Mouse (Mus musculus) MEL (cell line): ENCODE data around the gene Hspb6. TPM values are rescaled to one million over a fixed set of nuclear protein-coding genes. Genes with fewer than 3 reads are reported as not detected.

Source experiments
- DNase-seq: peaks from one replicate; pipeline ENCODE4 v3.0.0; 2011; ENCODE audit warnings: low read depth, low spot score
- H3K27ac ChIP-seq: 2 replicates; pipeline ENCODE4 v1.5.1; 2012; ENCODE audit warnings: low read depth, mild to moderate bottlenecking, control low read depth, low read length, moderate library complexity; ENCODE audit not compliant: control insufficient read depth
- H3K27me3 ChIP-seq, 2 experiments: fragments of 150-350 bp in 1 of 2; sonication (generic) in 1 of 2; 2 replicates each; pipeline ENCODE4 v1.6.1; 2012; ENCODE audit warnings: low read length in 2 of 2, mild to moderate bottlenecking in 2 of 2, improper control_type of control experiment in 1 of 2, moderate library complexity in 1 of 2; ENCODE audit not compliant: insufficient read depth in 2 of 2, control insufficient read depth in 1 of 2
- H3K36me3 ChIP-seq, 2 experiments: 2 replicates each; pipeline ENCODE4 v1.6.1; 2012 to 2014; ENCODE audit warnings: low read length in 2 of 2, improper control_type of control experiment in 1 of 2, inconsistent platforms in 1 of 2, mild to moderate bottlenecking in 1 of 2; ENCODE audit not compliant: insufficient read depth in 2 of 2, control insufficient read depth in 1 of 2
- H3K4me1 ChIP-seq, 2 experiments: fragments of 150-350 bp in 1 of 2; sonication (generic) in 1 of 2; 2 replicates each; pipeline ENCODE4 v1.6.1; 2012; ENCODE audit warnings: low read length in 2 of 2, improper control_type of control experiment in 1 of 2, mild to moderate bottlenecking in 1 of 2; ENCODE audit not compliant: insufficient read depth in 2 of 2, control insufficient read depth in 1 of 2
- H3K4me3 ChIP-seq, 2 experiments: fragments of 150-350 bp in 1 of 2; sonication (generic) in 1 of 2; 2 replicates each; pipeline ENCODE4 v1.5.1; 2012; ENCODE audit warnings: low read depth in 2 of 2, low read length in 2 of 2, mild to moderate bottlenecking in 2 of 2, moderate library complexity in 2 of 2, control low read depth in 1 of 2, improper control_type of control experiment in 1 of 2; ENCODE audit not compliant: control insufficient read depth in 1 of 2, insufficient read depth in 1 of 2
- H3K79me2 ChIP-seq: 2 replicates; pipeline ENCODE4 v1.6.1; 2012; ENCODE audit warnings: mild to moderate bottlenecking, low read length, moderate library complexity; ENCODE audit not compliant: control insufficient read depth, poor library complexity, insufficient read depth
- H3K9ac ChIP-seq: 2 replicates; pipeline ENCODE4 v1.6.1; 2012; ENCODE audit warnings: low read depth, mild to moderate bottlenecking, control low read depth, low read length, moderate library complexity; ENCODE audit not compliant: control insufficient read depth, poor library complexity, severe bottlenecking
- H3K9me3 ChIP-seq: fragments of 150-350 bp; sonication (generic); replicated peaks from 2 replicates; pipeline ENCODE4 v1.6.1; 2012; ENCODE audit warnings: mild to moderate bottlenecking, low read length, improper control_type of control experiment, moderate library complexity; ENCODE audit not compliant: insufficient read depth
- BHLHE40 ChIP-seq: IDR thresholded peaks from 2 replicates; pipeline ENCODE4 v1.6.1; 2012; ENCODE audit warnings: low read depth, mild to moderate bottlenecking, inconsistent platforms, low read length, improper control_type of control experiment, borderline replicate concordance
- CHD1 ChIP-seq: IDR thresholded peaks from 2 replicates; pipeline ENCODE4 v1.6.1; 2012; ENCODE audit warnings: low read depth, mild to moderate bottlenecking, inconsistent platforms, low read length, improper control_type of control experiment
- CHD2 ChIP-seq: IDR thresholded peaks from 2 replicates; pipeline ENCODE4 v1.6.1; 2011; ENCODE audit warnings: low read length, improper control_type of control experiment
- CTCF ChIP-seq, 3 experiments: IDR thresholded peaks in 2 of 3; conservative IDR thresholded peaks in 1 of 3; 2 replicates each; pipeline ENCODE4 v1.5.1; 2011 to 2012; ENCODE audit warnings: low read length in 3 of 3, low read depth in 2 of 3, mild to moderate bottlenecking in 2 of 3, improper control_type of control experiment in 1 of 3, inconsistent platforms in 1 of 3, mixed read lengths in 1 of 3, moderate library complexity in 1 of 3; ENCODE audit not compliant: control insufficient read depth in 1 of 3, insufficient read depth in 1 of 3, poor library complexity in 1 of 3, severe bottlenecking in 1 of 3
- E2F4 ChIP-seq: IDR thresholded peaks from 2 replicates; pipeline ENCODE4 v1.6.1; 2011; ENCODE audit warnings: low read depth, low read length, improper control_type of control experiment, borderline replicate concordance
- ELF1 ChIP-seq: IDR thresholded peaks from 2 replicates; pipeline ENCODE4 v1.6.1; 2014; ENCODE audit warnings: low read depth, mild to moderate bottlenecking, inconsistent platforms, low read length, improper control_type of control experiment, moderate library complexity
- EP300 ChIP-seq, 2 experiments: IDR thresholded peaks; 2 replicates each; pipeline ENCODE4 v1.6.1; 2011; ENCODE audit warnings: improper control_type of control experiment in 2 of 2, low read length in 2 of 2, low read depth in 1 of 2, mild to moderate bottlenecking in 1 of 2
- ETS1 ChIP-seq: IDR thresholded peaks from 2 replicates; pipeline ENCODE4 v1.6.1; 2012; ENCODE audit warnings: low read depth, mild to moderate bottlenecking, inconsistent platforms, low read length, improper control_type of control experiment, moderate library complexity
- GABPA ChIP-seq: IDR thresholded peaks from 2 replicates; pipeline ENCODE4 v1.6.1; 2012; ENCODE audit warnings: low read depth, mild to moderate bottlenecking, inconsistent platforms, low read length, improper control_type of control experiment, moderate library complexity
- GATA1 ChIP-seq: IDR thresholded peaks from 2 replicates; pipeline ENCODE4 v1.6.1; 2011; ENCODE audit warnings: low read depth, low read length, improper control_type of control experiment
- HCFC1 ChIP-seq: IDR thresholded peaks from 2 replicates; pipeline ENCODE4 v1.6.1; 2012; ENCODE audit warnings: low read depth, mild to moderate bottlenecking, inconsistent platforms, low read length, improper control_type of control experiment, moderate library complexity
- KAT2A ChIP-seq: conservative IDR thresholded peaks from 2 replicates; pipeline ENCODE4 v1.6.1; 2012; ENCODE audit warnings: low read depth, low read length, improper control_type of control experiment, inconsistent platforms
- MAFK ChIP-seq: IDR thresholded peaks from 2 replicates; pipeline ENCODE4 v1.6.1; 2011; ENCODE audit warnings: low read depth, mild to moderate bottlenecking, low read length, improper control_type of control experiment, borderline replicate concordance
- MAX ChIP-seq: IDR thresholded peaks from 2 replicates; pipeline ENCODE4 v1.6.1; 2011; ENCODE audit warnings: low read length, improper control_type of control experiment
- MEF2A ChIP-seq: IDR thresholded peaks from 2 replicates; pipeline ENCODE4 v1.6.1; 2014; ENCODE audit warnings: low read depth, mild to moderate bottlenecking, inconsistent platforms, low read length, improper control_type of control experiment; ENCODE audit not compliant: poor library complexity, insufficient replicate concordance, severe bottlenecking; ENCODE audit errors: extremely low read depth
- NELFE ChIP-seq: IDR thresholded peaks from 2 replicates; pipeline ENCODE4 v1.6.1; 2011; ENCODE audit warnings: low read depth, low read length, improper control_type of control experiment
- POLR2A ChIP-seq, 2 experiments: IDR thresholded peaks; 2 replicates each; pipeline ENCODE4 v1.6.1; 2011 to 2012; ENCODE audit warnings: low read length in 2 of 2, mild to moderate bottlenecking in 2 of 2, control low read depth in 1 of 2, improper control_type of control experiment in 1 of 2, low read depth in 1 of 2, moderate library complexity in 1 of 2; ENCODE audit not compliant: control insufficient read depth in 1 of 2, insufficient read depth in 1 of 2, poor library complexity in 1 of 2
- POLR2AphosphoS2 ChIP-seq: IDR thresholded peaks from 2 replicates; pipeline ENCODE4 v1.6.1; 2011; ENCODE audit warnings: low read length, improper control_type of control experiment
- POLR2AphosphoS5 ChIP-seq: IDR thresholded peaks from 2 replicates; pipeline ENCODE4 v1.6.1; 2012; ENCODE audit warnings: low read depth, borderline replicate concordance, mild to moderate bottlenecking, inconsistent platforms, low read length, moderate library complexity, mixed read lengths
- RCOR1 ChIP-seq: IDR thresholded peaks from 2 replicates; pipeline ENCODE4 v1.6.1; 2012; ENCODE audit warnings: low read depth, mild to moderate bottlenecking, inconsistent platforms, low read length, improper control_type of control experiment
- SIN3A ChIP-seq: IDR thresholded peaks from 2 replicates; pipeline ENCODE4 v1.6.1; 2012; ENCODE audit warnings: low read length, improper control_type of control experiment, inconsistent platforms
- SMC3 ChIP-seq: IDR thresholded peaks from 2 replicates; pipeline ENCODE4 v1.6.1; 2011; ENCODE audit warnings: low read depth, low read length, improper control_type of control experiment
- TAL1 ChIP-seq: IDR thresholded peaks from 2 replicates; pipeline ENCODE4 v1.6.1; 2012; ENCODE audit warnings: mild to moderate bottlenecking, inconsistent platforms, low read length, moderate library complexity, mixed read lengths
- TCF12 ChIP-seq: IDR thresholded peaks from 2 replicates; pipeline ENCODE4 v1.6.1; 2014; ENCODE audit warnings: low read depth, mild to moderate bottlenecking, inconsistent platforms, low read length, improper control_type of control experiment, moderate library complexity
- UBTF ChIP-seq: IDR thresholded peaks from 2 replicates; pipeline ENCODE4 v1.6.1; 2012; ENCODE audit warnings: low read depth, mild to moderate bottlenecking, inconsistent platforms, low read length, improper control_type of control experiment, moderate library complexity, borderline replicate concordance; ENCODE audit not compliant: insufficient read depth
- USF1 ChIP-seq: IDR thresholded peaks from 2 replicates; pipeline ENCODE4 v1.6.1; 2014; ENCODE audit warnings: low read depth, mild to moderate bottlenecking, inconsistent platforms, low read length, improper control_type of control experiment, moderate library complexity
- USF2 ChIP-seq, 2 experiments: IDR thresholded peaks; 2 replicates each; pipeline ENCODE4 v1.6.1; 2011 to 2012; ENCODE audit warnings: improper control_type of control experiment in 2 of 2, low read length in 2 of 2, borderline replicate concordance in 1 of 2, inconsistent platforms in 1 of 2, low read depth in 1 of 2, mild to moderate bottlenecking in 1 of 2; ENCODE audit not compliant: insufficient read depth in 1 of 2
- ZC3H11A ChIP-seq: IDR thresholded peaks from 2 replicates; pipeline ENCODE4 v1.6.1; 2012; ENCODE audit warnings: low read depth, mild to moderate bottlenecking, inconsistent platforms, low read length, improper control_type of control experiment
- ZKSCAN1 ChIP-seq: IDR thresholded peaks from 2 replicates; pipeline ENCODE4 v1.6.1; 2012; ENCODE audit warnings: low read depth, mild to moderate bottlenecking, inconsistent platforms, low read length, improper control_type of control experiment, moderate library complexity
- ZNF384 ChIP-seq: IDR thresholded peaks from 2 replicates; pipeline ENCODE4 v1.6.1; 2012; ENCODE audit warnings: low read depth, mild to moderate bottlenecking, inconsistent platforms, low read length, improper control_type of control experiment
- polyA plus RNA-seq, 2 experiments: library from polyadenylated mRNA; stranded (reverse) in 1 of 2; unstranded in 1 of 2; fragments of >175 nt in 1 of 2; fragments of >200 nt in 1 of 2; gene quantifications; 2 replicates each; pipeline versions ENCODE4 v1.2.1 to v1.2.4; 2012; ENCODE audit warnings: low replicate concordance in 2 of 2, low read depth in 1 of 2; ENCODE audit not compliant: insufficient read length in 2 of 2, insufficient read depth in 1 of 2, missing spikeins in 1 of 2
- total RNA-seq: library from RNA; depleted of rRNA; stranded (reverse); fragments of 300-350 nt; gene quantifications from 2 replicates; pipeline ENCODE4 v1.2.3, GENCODE M21; 2012

Hspb6 gene
- total and polyA plus RNA-seq, 3 experiments, result 1.5 to 12.4 TPM; not detected in 1

DNA sequence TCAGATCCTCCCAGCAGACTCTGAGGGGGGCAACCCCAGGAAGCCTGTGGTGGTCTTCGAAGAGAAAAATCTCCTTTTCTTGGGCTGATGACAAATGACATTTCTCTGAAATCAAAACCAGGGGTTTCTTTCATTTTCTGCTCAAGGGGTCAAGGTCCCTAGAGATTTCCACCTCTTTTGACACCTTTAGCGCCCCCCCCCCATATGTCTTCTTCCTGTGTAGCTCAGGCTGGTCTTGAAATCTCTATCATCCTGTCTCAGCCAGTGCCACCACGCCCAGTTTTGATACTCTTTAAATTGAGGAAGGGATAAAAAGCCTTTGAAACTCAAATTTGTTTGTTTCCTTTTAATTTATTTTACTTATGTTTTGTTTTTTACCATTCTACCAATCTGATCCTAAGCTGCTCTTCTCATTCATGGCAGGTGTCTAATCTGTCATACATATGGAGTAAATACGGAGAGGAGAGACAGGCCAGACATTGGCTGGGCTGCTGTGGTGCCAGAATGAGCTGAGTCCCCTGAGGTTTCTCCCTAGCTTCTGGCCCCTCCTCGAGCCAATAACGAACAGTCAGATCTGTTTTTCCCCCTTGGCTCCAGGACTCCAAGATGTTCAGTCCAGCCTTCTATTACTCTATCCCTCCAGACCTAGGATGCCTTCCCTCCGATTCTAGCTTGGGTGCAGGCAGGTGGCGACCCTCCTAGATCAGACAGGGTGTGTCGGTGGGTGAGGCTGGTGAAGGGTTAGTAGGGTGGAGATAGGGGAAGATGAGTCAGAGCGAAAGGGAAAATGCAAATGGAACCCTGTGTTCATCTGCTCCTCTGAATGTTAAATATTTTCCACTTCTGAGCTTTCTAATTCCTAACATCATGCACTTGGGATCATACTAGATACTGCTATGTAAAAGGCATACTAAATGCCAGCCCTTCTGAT, 41.9 kb downstream of the Hspb6 start (continued):
- TF ChIP-seq HCFC1 (no peak), SMC3 (no peak), ZKSCAN1 (no peak), MEF2A (no peak), KAT2A (no peak), RCOR1 (0 out of 2 replicates have a peak, but pooled peaks have one; percentile 6), ETS1 (peak; percentile 65), EP300 (IDR thresholded peaks at IDR 0.05; ENCODE audit: low read depth in 1 of 2, low read length in 2 of 2) (peak; percentile 33 to 70; a peak in 3 of 4 replicates), MAFK (no peak), POLR2AphosphoS5 (no peak), USF1 (no peak), USF2 (IDR thresholded peaks at IDR 0.05; ENCODE audit: borderline replicate concordance in 1 of 2, insufficient read depth in 1 of 2, low read depth in 1 of 2, low read length in 2 of 2) (no peak), E2F4 (no peak), ELF1 (no peak), CHD2 (no peak), SIN3A (peak; percentile 51), GABPA (no peak), NELFE (peak; percentile 43; the same call in 1 of the 2 replicates), UBTF (no peak)

- Histone ChIP-seq H3K9ac (peak overlapping the region; percentile 56), H3K27me3 (no peaks in the 10 kb centered on the region), H3K27ac (peak overlapping the region; percentile 84), H3K4me1 (peaks cover 10 to 40% of the 10 kb centered on the region in 2 experiments; a peak in 3 of 4 replicates), H3K4me3 (peak overlapping the region in 1 of 2 experiments; percentile 54; a peak in 2 of 4 replicates), H3K79me2 (peaks cover 5% of the 10 kb centered on the region; the same call in 1 of the 2 replicates), H3K36me3 (peaks cover 0 to 13% of the 10 kb centered on the region in 2 experiments; a peak in 2 of 4 replicates), H3K9me3 (no peaks in the 10 kb centered on the region)
- peak; percentile 72 for DNase-seq
- TF ChIP-seq SIN3A (no peak), POLR2AphosphoS2 (no peak), GATA1 (no peak), ETS1 (0 out of 2 replicates have a peak, but pooled peaks have one; percentile 5), SMC3 (no peak), EP300 (IDR thresholded peaks at IDR 0.05; ENCODE audit: low read depth in 1 of 2, low read length in 2 of 2) (peak in 1 of 2 experiments; percentile 1; a peak in 1 of 4 replicates), USF1 (no peak), TCF12 (0 out of 2 replicates have a peak, but pooled peaks have one; percentile 12), CTCF (IDR thresholded peaks at IDR 0.05 in 2 of 3, conservative IDR thresholded peaks at IDR 0.05 in 1 of 3; ENCODE audit: control insufficient read depth in 1 of 3, insufficient read depth in 1 of 3, low read depth in 2 of 3, low read length in 3 of 3, poor library complexity in 1 of 3, severe bottlenecking in 1 of 3) (no peak), USF2 (IDR thresholded peaks at IDR 0.05; ENCODE audit: borderline replicate concordance in 1 of 2, insufficient read depth in 1 of 2, low read depth in 1 of 2, low read length in 2 of 2) (no peak), POLR2A (IDR thresholded peaks at IDR 0.05; ENCODE audit: control insufficient read depth in 1 of 2, insufficient read depth in 1 of 2, low read depth in 1 of 2, low read length in 2 of 2, poor library complexity in 1 of 2) (no peak), CHD1 (no peak), ZC3H11A (no peak), CHD2 (no peak), BHLHE40 (no peak), RCOR1 (0 out of 2 replicates have a peak, but pooled peaks have one; percentile 7), ZNF384 (no peak), NELFE (no peak), TAL1 (no peak), KAT2A (no peak), MAX (no peak)
Observed at GRCm38 (mm10) chr7:30594510-30595024, 42.6 kb downstream of the Hspb6 start.
